Mouse (Mus musculus) kidney, adult 2 months (tissue): ENCODE results near the gene Exo1.

Source experiments
- CTCF ChIP-seq: fragments of 200-500 bp; conservative IDR thresholded peaks from 2 replicates; pipeline ENCODE4 v1.5.1; 2011; ENCODE audit warnings: low read depth, mild to moderate bottlenecking, control low read depth, low read length, moderate library complexity, mixed read lengths; ENCODE audit not compliant: insufficient read depth, insufficient read length
- POLR2A ChIP-seq: fragments of 200-500 bp; IDR thresholded peaks from one replicate; pipeline ENCODE4 v1.6.1; 2011; ENCODE audit warnings: low read depth, low read length, control low read depth

DNA sequence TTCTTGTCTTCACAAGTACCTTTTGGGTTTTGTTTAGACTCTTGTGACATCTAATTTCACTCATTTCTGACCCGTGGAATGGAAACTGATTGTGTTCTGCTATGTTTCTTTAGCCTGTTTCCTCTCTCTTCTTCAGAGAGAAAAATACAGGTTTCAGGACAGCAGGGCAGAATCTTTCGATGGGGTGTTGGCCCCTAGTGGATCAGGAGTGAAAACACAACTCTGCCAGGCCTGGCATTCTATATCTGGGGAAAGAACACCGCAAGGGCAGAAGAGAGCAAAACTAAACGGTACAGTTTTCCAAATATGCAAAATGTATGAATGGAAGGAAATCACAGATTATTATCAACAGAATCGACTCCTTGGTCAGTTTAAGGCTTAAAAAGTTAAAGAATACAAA lies 12.8 kb upstream of the Exo1 start:
- TF ChIP-seq POLR2A, result no peak
- peak; percentile 42; the same call in 1 of the 2 replicates for TF ChIP-seq CTCF
